9 mouse cellular contexts compared by ENCODE assay signal in genomic region chr19:8870838-8871237, GRCm38 (mm10). TPM values are rescaled to one million over a fixed set of nuclear protein-coding genes. Genes with fewer than 3 reads are reported as not detected.
A peak's percentile ranks its signal among the peaks of the same experiment; 100 is the strongest.
DNase-seq lines count a peak whose midpoint lies in the region; ATAC-seq and TF ChIP-seq lines count a peak whose summit lies in the region.
"Had no signal": no experiment of that assay in that cellular context is flagged by ENCODE, and none has a peak within 500 bp of the region (broad histone marks: within the 10 kb centered on the region; RNA-seq: fewer than 3 reads in every experiment).

No protein-coding gene starts in this region.

- no peak for TF ChIP-seq CTCF in liver, embryonic 14.5 days (IDR thresholded peaks at IDR 0.05; ENCODE audit: low read depth)

- WGBS in forebrain, embryonic 13.5 days = 61% methylated on average over 9 of the region's 9 CpGs
- 24% methylated on average over 9 of the region's 9 CpGs for WGBS in liver, embryonic 14.5 days (ENCODE audit: insufficient replicate concordance)

- peaks cover 28% of the 10 kb centered on the region for H3K36me3 ChIP-seq in forebrain, embryonic 13.5 days (ENCODE audit: poor library complexity, severe bottlenecking)
- H3K36me3 ChIP-seq in liver, embryonic 14.5 days (replicated peaks; ENCODE audit: control insufficient read depth, insufficient read depth, low read depth) = peaks cover 23% of the 10 kb centered on the region

- no peak overlapping the region for H3K27ac ChIP-seq in forebrain, embryonic 13.5 days
- peak overlapping the region; percentile 75 for H3K27ac ChIP-seq in liver, embryonic 14.5 days

- H3K4me1 ChIP-seq in forebrain, embryonic 13.5 days = peaks cover 13% of the 10 kb centered on the region
- peaks cover 9 to 10% of the 10 kb centered on the region in 2 experiments for H3K4me1 ChIP-seq in liver, embryonic 14.5 days (replicated peaks; ENCODE audit: control insufficient read depth in 2 of 2, insufficient read depth in 2 of 2, low read length in 1 of 2)

- H3K4me2 ChIP-seq in forebrain, embryonic 13.5 days = peak overlapping the region; percentile 96
- H3K4me2 ChIP-seq in liver, embryonic 14.5 days (ENCODE audit: low read depth) = peak overlapping the region; percentile 70

- ATAC-seq in forebrain, embryonic 13.5 days = peak; percentile 58
- ATAC-seq in liver, embryonic 14.5 days (ENCODE audit: insufficient read depth) = peak; percentile 19
- no peak for ATAC-seq in monocyte, adult 5-6 weeks (replicated peaks; ENCODE audit: insufficient number of reproducible peaks, low FRiP score, low TSS enrichment, poor library complexity, severe bottlenecking)

- peak overlapping the region; percentile 97 for H3K9ac ChIP-seq in forebrain, embryonic 13.5 days
- H3K9ac ChIP-seq in liver, embryonic 14.5 days (replicated peaks) = peak overlapping the region; percentile 98

- no peaks in the 10 kb centered on the region for H3K9me3 ChIP-seq in forebrain, embryonic 13.5 days (replicated peaks)
- H3K9me3 ChIP-seq in liver, embryonic 14.5 days (ENCODE audit: control insufficient read depth, low read length) = no peaks in the 10 kb centered on the region

- peak overlapping the region; percentile 98 for H3K4me3 ChIP-seq in forebrain, embryonic 13.5 days
- H3K4me3 ChIP-seq in liver, embryonic 14.5 days (ENCODE audit: insufficient read depth in 1 of 2, low read depth in 2 of 2, low read length in 2 of 2) = peak overlapping the region; percentile 81 to 97

- peak; percentile 35 for DNase-seq in cerebellum, adult 9-11 months
- no peak for DNase-seq in cerebellum, adult 8-10 months
- DNase-seq in 3T3-L1 (ENCODE audit: low read depth, low spot score) = peak; percentile 39
- DNase-seq in liver, embryonic 14.5 days (ENCODE audit: low read depth in 3 of 3, low spot score in 3 of 3) = no peak
- DNase-seq in ovary, adult 18-20 months (ENCODE audit: low spot score) = no peak
- no peak for DNase-seq in thymus, postnatal 10 days (ENCODE audit: low spot score in 2 of 2)

- no peak for TF ChIP-seq EP300 in liver, embryonic 14.5 days (IDR thresholded peaks at IDR 0.05; ENCODE audit: low read depth)

- no peaks in the 10 kb centered on the region for H3K27me3 ChIP-seq in forebrain, embryonic 13.5 days
- H3K27me3 ChIP-seq in liver, embryonic 14.5 days (ENCODE audit: control insufficient read depth, insufficient read depth, low read length) = no peaks in the 10 kb centered on the region

RNA-seq across cellular contexts. Expression of gene Ubxn1, which starts 0.5 kb away (rescaled TPM):
- 188 and 194 TPM in 2 replicates for polyA plus RNA-seq in forebrain, embryonic 13.5 days (2015; fragmentation: Nextera tagmentation; extraction: Ambion mirVana)
- 32.0 and 61.2 TPM in 2 replicates for polyA plus RNA-seq in liver, embryonic 14.5 days (2012; rRNA removed)
- 87.3 and 92.4 TPM in 2 replicates for polyA plus RNA-seq in liver, embryonic 14.5 days (2014; fragmentation: Nextera tagmentation; extraction: Ambion mirVana)
- 200 to 274 TPM (median 220 TPM) in 3 replicates for total RNA-seq in monocyte, adult 5-6 weeks (2017)

RNA-seq across cellular contexts. Expression of gene Uqcc3, which starts 9.9 kb away (rescaled TPM):
- 61.8 and 64.6 TPM in 2 replicates for polyA plus RNA-seq in forebrain, embryonic 13.5 days (2015; fragmentation: Nextera tagmentation; extraction: Ambion mirVana)
- polyA plus RNA-seq in liver, embryonic 14.5 days (2012; rRNA removed) = 18.5 and 22.2 TPM in 2 replicates
- 28.3 and 35.3 TPM in 2 replicates for polyA plus RNA-seq in liver, embryonic 14.5 days (2014; fragmentation: Nextera tagmentation; extraction: Ambion mirVana)
- 45.0 to 55.1 TPM (median 54.5 TPM) in 3 replicates for total RNA-seq in monocyte, adult 5-6 weeks (2017)

RNA-seq across cellular contexts. Expression of gene Lbhd1, which starts 12.7 kb away (rescaled TPM):
- 73.6 and 85.7 TPM in 2 replicates for polyA plus RNA-seq in forebrain, embryonic 13.5 days (2015; fragmentation: Nextera tagmentation; extraction: Ambion mirVana)
- polyA plus RNA-seq in liver, embryonic 14.5 days (2012; rRNA removed) = 3.1 and 3.7 TPM in 2 replicates
- polyA plus RNA-seq in liver, embryonic 14.5 days (2014; fragmentation: Nextera tagmentation; extraction: Ambion mirVana) = 43.7 and 47.7 TPM in 2 replicates
- total RNA-seq in monocyte, adult 5-6 weeks (2017) = 18.1 to 52.5 TPM (median 21.3 TPM) in 3 replicates

RNA-seq across cellular contexts. Expression of gene Gm49403, which starts 12.9 kb away (rescaled TPM):
- not detected in 2 replicates for polyA plus RNA-seq in forebrain, embryonic 13.5 days (2015; fragmentation: Nextera tagmentation; extraction: Ambion mirVana)
- not detected in 2 replicates for polyA plus RNA-seq in liver, embryonic 14.5 days (2012; rRNA removed)
- polyA plus RNA-seq in liver, embryonic 14.5 days (2014; fragmentation: Nextera tagmentation; extraction: Ambion mirVana) = not detected in 2 replicates
- not detected in 3 replicates for total RNA-seq in monocyte, adult 5-6 weeks (2017)
- total RNA-seq: hematopoietic stem cell, adult 5-6 weeks had no signal

RNA-seq across cellular contexts. Expression of gene 1810009A15Rik, which starts 17.8 kb away (rescaled TPM):
- 92.5 and 97.7 TPM in 2 replicates for polyA plus RNA-seq in forebrain, embryonic 13.5 days (2015; fragmentation: Nextera tagmentation; extraction: Ambion mirVana)
- 36.7 and 52.7 TPM in 2 replicates for polyA plus RNA-seq in liver, embryonic 14.5 days (2012; rRNA removed)
- polyA plus RNA-seq in liver, embryonic 14.5 days (2014; fragmentation: Nextera tagmentation; extraction: Ambion mirVana) = 65.0 and 70.8 TPM in 2 replicates
- 62.5 to 90.9 TPM (median 65.3 TPM) in 3 replicates for total RNA-seq in monocyte, adult 5-6 weeks (2017)

Comparison
In these comparisons a context has a peak if more than half of its experiments do, and no peak if none do; other contexts are left out.
1. DNase-seq: peak in cerebellum, adult 9-11 months (single experiment) and 3T3-L1 (single experiment); none in cerebellum, adult 8-10 months (single experiment), liver, embryonic 14.5 days (0 of 3), ovary, adult 18-20 months (single experiment) and thymus, postnatal 10 days (0 of 2).